Mouse (Mus musculus): ENCODE results near the gene Olfr9. TPM values are rescaled to one million over a fixed set of nuclear protein-coding genes. Genes with fewer than 3 reads are reported as not detected.
"Not testable (repeated sequence)": the region's sequence is repeated elsewhere in the genome, so short reads cannot be mapped to it uniquely, and the experiment has no call there.

Gene Olfr9
- total and polyA plus RNA-seq, 2 experiments, result 0.02 TPM; not detected in 1

DNA sequence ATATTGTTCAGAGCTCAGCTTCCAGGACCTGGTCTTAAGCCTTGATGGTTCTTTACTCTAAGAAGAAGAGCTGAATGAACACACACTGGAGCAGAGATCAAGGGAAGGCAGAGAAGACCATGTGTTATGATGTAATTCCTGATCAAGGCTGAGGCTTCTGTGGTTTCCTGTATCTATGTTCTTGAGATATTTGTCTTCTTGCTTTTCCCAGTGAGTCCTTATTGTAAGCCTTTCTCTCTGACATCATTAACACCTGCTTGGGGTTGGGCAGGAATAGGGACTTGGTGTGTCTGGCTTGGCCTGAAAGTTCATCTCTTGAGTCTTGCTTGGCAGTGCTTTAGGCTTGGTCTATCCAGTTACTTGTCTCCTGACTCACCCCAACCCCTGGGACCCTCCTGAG lies 1.8 kb downstream of the Olfr9 start:
- Histone ChIP-seq H3K27me3 (ENCODE audit: control insufficient read depth, insufficient read depth, low read length) (no peaks in the 10 kb centered on the region), H3K36me3 (ENCODE audit: control insufficient read depth, insufficient read depth, low read length) (no peaks in the 10 kb centered on the region), H3K4me3 (ENCODE audit: insufficient read depth, low read depth, low read length) (no peak overlapping the region), H3K9ac (ENCODE audit: low read depth, low read length) (no peak overlapping the region), H3K4me1 (ENCODE audit: control insufficient read depth, insufficient read depth, low read length) (no peaks in the 10 kb centered on the region), H3K27ac (replicated peaks; ENCODE audit: insufficient read depth, low read depth, low read length) (no peak overlapping the region), H3K79me2 (ENCODE audit: control insufficient read depth, insufficient read depth, low read length) (no peaks in the 10 kb centered on the region)
- no peak for TF ChIP-seq POLR2A (IDR thresholded peaks at IDR 0.05; ENCODE audit: extremely low read depth, insufficient read depth, low read length)
- no peak for TF ChIP-seq CTCF (IDR thresholded peaks at IDR 0.05; ENCODE audit: low read depth, low read length)
- DNase-seq (ENCODE audit: extremely low read depth, low read depth, low spot score), result no peak

DNA sequence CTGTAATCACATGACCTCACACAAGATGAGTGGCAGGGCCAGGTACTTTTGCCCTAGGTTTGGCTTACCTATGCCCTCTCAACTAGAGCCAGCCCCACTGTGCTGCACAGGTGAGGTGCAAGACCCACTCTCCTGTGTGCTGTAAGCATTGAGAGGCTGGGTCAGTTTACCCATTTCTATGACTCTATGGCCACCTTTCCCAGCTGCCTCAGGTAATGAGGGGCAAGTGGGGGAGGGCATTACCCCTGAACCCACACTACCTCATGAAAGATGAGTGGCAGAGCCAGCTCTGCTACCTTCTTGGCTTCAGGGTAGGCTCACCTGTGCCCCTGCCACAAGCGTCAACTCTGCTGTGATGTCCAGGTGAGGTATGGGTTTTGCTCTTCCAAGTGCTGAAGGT lies 6.6 kb downstream of the Olfr9 start:
- no peaks in the 10 kb centered on the region for H3K4me1 ChIP-seq (ENCODE audit: control insufficient read depth, insufficient read depth, low read length)

GRCm38 (mm10) chr10:128996523-128997040 lies 7.4 kb downstream of the Olfr9 start:
- Histone ChIP-seq H3K27ac (replicated peaks; ENCODE audit: insufficient read depth, low read depth, low read length) (no peak overlapping the region), H3K9ac (ENCODE audit: low read depth, low read length) (no peak overlapping the region), H3K4me3 (ENCODE audit: insufficient read depth, low read depth, low read length) (no peak overlapping the region), H3K36me3 (ENCODE audit: control insufficient read depth, insufficient read depth, low read length) (no peaks in the 10 kb centered on the region), H3K4me1 (ENCODE audit: control insufficient read depth, insufficient read depth, low read length) (no peaks in the 10 kb centered on the region), H3K79me2 (ENCODE audit: control insufficient read depth, insufficient read depth, low read length) (no peaks in the 10 kb centered on the region), H3K27me3 (ENCODE audit: control insufficient read depth, insufficient read depth, low read length) (no peaks in the 10 kb centered on the region)
- TF ChIP-seq CTCF (IDR thresholded peaks at IDR 0.05; ENCODE audit: low read depth, low read length) (no peak), POLR2A (IDR thresholded peaks at IDR 0.05; ENCODE audit: extremely low read depth, insufficient read depth, low read length) (no peak)
- no peak for DNase-seq (ENCODE audit: extremely low read depth, low read depth, low spot score)
- WGBS, result 80% methylated on average over 4 of the region's 4 CpGs

More for the DNA sequence above, 6.6 kb downstream of the Olfr9 start:
- Histone ChIP-seq H3K79me2 (ENCODE audit: control insufficient read depth, insufficient read depth, low read length) (no peaks in the 10 kb centered on the region), H3K4me3 (ENCODE audit: insufficient read depth, low read depth, low read length) (no peak overlapping the region), H3K36me3 (ENCODE audit: control insufficient read depth, insufficient read depth, low read length) (no peaks in the 10 kb centered on the region), H3K9ac (ENCODE audit: low read depth, low read length) (no peak overlapping the region), H3K27me3 (ENCODE audit: control insufficient read depth, insufficient read depth, low read length) (no peaks in the 10 kb centered on the region), H3K27ac (replicated peaks; ENCODE audit: insufficient read depth, low read depth, low read length) (no peak overlapping the region)
- WGBS, result 97% methylated on average over 1 of the region's 1 CpGs
- no peak for DNase-seq (ENCODE audit: extremely low read depth, low read depth, low spot score)
- TF ChIP-seq CTCF (IDR thresholded peaks at IDR 0.05; ENCODE audit: low read depth, low read length) (no peak), POLR2A (IDR thresholded peaks at IDR 0.05; ENCODE audit: extremely low read depth, insufficient read depth, low read length) (no peak)

- Histone ChIP-seq H3K36me3 (ENCODE audit: control insufficient read depth, insufficient read depth, low read length) (no peaks in the 10 kb centered on the region), H3K4me3 (ENCODE audit: insufficient read depth, low read depth, low read length) (no peak overlapping the region), H3K79me2 (ENCODE audit: control insufficient read depth, insufficient read depth, low read length) (no peaks in the 10 kb centered on the region), H3K27me3 (ENCODE audit: control insufficient read depth, insufficient read depth, low read length) (0 out of 2 replicates have a peak, but pooled peaks cover 4% of the 10 kb centered on the region), H3K27ac (replicated peaks; ENCODE audit: insufficient read depth, low read depth, low read length) (no peak overlapping the region), H3K4me1 (ENCODE audit: control insufficient read depth, insufficient read depth, low read length) (no peaks in the 10 kb centered on the region), H3K9ac (ENCODE audit: low read depth, low read length) (no peak overlapping the region)
- DNase-seq (ENCODE audit: extremely low read depth, low read depth, low spot score), result no peak
- TF ChIP-seq CTCF (IDR thresholded peaks at IDR 0.05; ENCODE audit: low read depth, low read length) (no peak), POLR2A (IDR thresholded peaks at IDR 0.05; ENCODE audit: extremely low read depth, insufficient read depth, low read length) (no peak)
- 66% methylated on average over 14 of the region's 14 CpGs for WGBS
Observed at GRCm38 (mm10) chr10:129004032-129004920, 15.0 kb downstream of the Olfr9 start.

GRCm38 (mm10) chr10:129010288-129010841 lies 21.1 kb downstream of the Olfr9 start, which contains the start of gene Olfr763:
Gene Olfr763, plus strand, starts transcription at chr10:129010791.
- no peaks in the 10 kb centered on the region for H3K4me1 ChIP-seq (ENCODE audit: control insufficient read depth, insufficient read depth, low read length)
- no peaks in the 10 kb centered on the region for H3K36me3 ChIP-seq (ENCODE audit: control insufficient read depth, insufficient read depth, low read length)
- no peaks in the 10 kb centered on the region for H3K79me2 ChIP-seq (ENCODE audit: control insufficient read depth, insufficient read depth, low read length)
- H3K4me3 ChIP-seq (ENCODE audit: insufficient read depth, low read depth, low read length), result no peak within 1 kb of the TSS
- TF ChIP-seq CTCF (IDR thresholded peaks at IDR 0.05; ENCODE audit: low read depth, low read length) (no peak), POLR2A (IDR thresholded peaks at IDR 0.05; ENCODE audit: extremely low read depth, insufficient read depth, low read length) (no peak)
- H3K27ac ChIP-seq (replicated peaks; ENCODE audit: insufficient read depth, low read depth, low read length), result no peak within 1 kb of the TSS
- DNase-seq (ENCODE audit: extremely low read depth, low read depth, low spot score), result no peak
- H3K9ac ChIP-seq (ENCODE audit: low read depth, low read length), result no peak within 1 kb of the TSS
- 84% methylated on average over 2 of the region's 2 CpGs for WGBS
- H3K27me3 ChIP-seq (ENCODE audit: control insufficient read depth, insufficient read depth, low read length), result 0 out of 2 replicates have a peak, but pooled peaks cover 4% of the 10 kb centered on the region

- H3K79me2 ChIP-seq (ENCODE audit: control insufficient read depth, insufficient read depth, low read length); DNase-seq (ENCODE audit: extremely low read depth, low read depth, low spot score); H3K4me3 ChIP-seq (ENCODE audit: insufficient read depth, low read depth, low read length); H3K4me1 ChIP-seq (ENCODE audit: control insufficient read depth, insufficient read depth, low read length); H3K36me3 ChIP-seq (ENCODE audit: control insufficient read depth, insufficient read depth, low read length); H3K27ac ChIP-seq (replicated peaks; ENCODE audit: insufficient read depth, low read depth, low read length); H3K27me3 ChIP-seq (ENCODE audit: control insufficient read depth, insufficient read depth, low read length); H3K9ac ChIP-seq (ENCODE audit: low read depth, low read length): not testable (repeated sequence)
- 65% methylated on average over 2 of the region's 5 CpGs for WGBS
Observed at GRCm38 (mm10) chr10:129011511-129011910, 22.3 kb downstream of the Olfr9 start.

Data from liver, adult 2 months (tissue).